Mouse (Mus musculus) fibroblast of lung, adult 2 months (primary cell): ENCODE measurements around the gene Tmc4.
"Not testable (repeated sequence)": the region's sequence is repeated elsewhere in the genome, so short reads cannot be mapped to it uniquely, and the experiment has no call there.

Experiments
- DNase-seq: peaks from one replicate; pipeline ENCODE4 v3.0.0-alpha.2; 2011; ENCODE audit warnings: low read depth

Tmc4 gene

DNA sequence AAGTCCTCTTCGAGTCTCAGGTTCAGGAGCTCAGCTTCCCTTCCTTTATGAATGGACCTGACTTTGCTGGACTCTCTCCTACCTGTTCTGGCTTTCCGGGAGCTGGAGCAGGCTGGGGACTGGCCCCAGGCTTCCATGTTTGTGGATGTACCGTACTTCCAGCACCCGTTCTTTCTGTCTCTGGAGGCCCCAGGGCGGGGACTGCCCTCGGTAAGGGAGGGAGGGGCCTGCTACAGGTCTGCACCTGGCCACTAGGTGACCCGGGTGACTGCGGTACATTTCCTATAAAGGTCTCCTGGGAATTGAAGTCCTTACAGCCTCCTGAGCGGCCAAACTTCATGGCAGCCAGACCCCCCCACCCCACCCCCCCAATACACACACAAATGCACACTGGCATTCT is at the start of gene Tmc4:
Gene Tmc4 (minus strand): TSS at position 212 of the 400 bp plus-strand sequence.
- DNase-seq, result no peak

DNA sequence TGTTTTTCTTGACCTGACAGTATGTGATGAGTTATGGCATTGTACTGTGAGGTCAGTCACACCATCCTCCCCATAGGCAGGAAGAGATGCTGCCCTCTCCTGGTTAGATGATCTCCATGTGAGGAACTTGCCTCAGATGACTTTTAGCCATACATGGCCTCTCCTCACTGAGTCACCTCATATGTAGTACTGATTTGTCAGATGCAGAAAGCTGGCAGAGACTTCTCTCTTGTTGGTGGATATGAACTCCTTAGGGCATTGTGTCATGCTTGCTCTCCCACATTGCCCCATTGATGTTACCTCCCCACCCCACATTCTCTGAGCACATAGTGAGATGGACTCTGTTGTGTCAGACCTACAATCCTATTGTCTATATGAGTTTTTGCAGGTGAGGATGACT is 48.1 kb upstream of the Tmc4 start:
- DNase-seq, result not testable (repeated sequence)

- DNase-seq, result not testable (repeated sequence)
These were observed 42.9 kb upstream of the Tmc4 start, which contains the start of gene Pirb for GRCm38 (mm10) chr7:3720268-3720667. TSS of gene Pirb (minus strand) at chr7:3720391.

DNA sequence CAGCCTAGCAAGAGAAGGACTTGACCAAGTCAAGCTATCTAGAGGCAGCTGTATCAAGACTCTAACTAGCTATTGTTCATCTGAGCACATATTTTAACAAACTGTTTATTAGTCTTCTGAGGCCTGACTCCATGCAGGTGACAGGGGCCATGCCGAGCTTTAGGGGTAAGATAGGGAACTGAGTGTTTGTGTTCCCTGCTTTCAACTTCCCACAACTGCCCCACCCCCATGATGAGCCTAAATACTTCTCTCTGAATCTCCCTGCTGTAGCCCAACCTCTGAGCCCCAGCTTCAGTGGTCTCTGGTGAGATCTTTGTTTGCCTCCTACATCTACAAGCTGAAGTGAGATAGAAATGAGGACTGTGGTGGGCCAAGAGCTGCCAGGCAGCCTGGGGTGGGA is 37.9 kb upstream of the Tmc4 start:
- DNase-seq, result no peak

DNA sequence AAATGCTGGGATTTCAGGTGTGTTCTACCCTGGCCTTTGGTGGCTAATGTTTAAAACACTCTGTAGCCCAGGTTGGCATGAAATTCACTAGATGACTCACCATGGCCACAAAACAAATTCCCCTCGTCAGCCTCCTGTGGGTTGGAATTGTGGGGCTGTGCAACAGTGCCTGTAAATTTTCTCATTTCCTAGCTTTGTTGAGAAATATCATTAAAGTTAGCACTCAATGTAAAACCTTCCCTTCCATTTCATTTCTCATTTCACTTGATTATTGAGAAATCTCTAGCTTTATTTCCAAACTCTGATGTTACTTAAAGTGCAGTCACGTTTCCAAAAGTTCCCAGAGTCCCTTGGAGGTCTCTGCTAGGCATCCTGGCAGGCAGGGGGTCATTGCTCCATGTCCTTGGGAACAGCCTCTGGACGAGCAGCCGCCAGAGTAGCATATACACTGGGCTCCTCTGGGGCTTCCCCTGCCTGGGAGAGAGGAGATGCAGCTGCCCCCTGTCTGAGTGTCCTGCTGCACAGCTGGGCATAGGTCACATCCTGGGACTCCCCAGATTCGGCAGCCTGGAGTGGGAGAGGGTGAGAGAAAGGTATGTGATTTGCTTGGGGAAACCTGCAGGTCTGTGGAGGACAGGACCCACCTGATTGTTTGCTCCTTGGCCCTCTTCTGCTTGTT is 35.0 kb upstream of the Tmc4 start:
- peak; percentile 59 for DNase-seq

DNA sequence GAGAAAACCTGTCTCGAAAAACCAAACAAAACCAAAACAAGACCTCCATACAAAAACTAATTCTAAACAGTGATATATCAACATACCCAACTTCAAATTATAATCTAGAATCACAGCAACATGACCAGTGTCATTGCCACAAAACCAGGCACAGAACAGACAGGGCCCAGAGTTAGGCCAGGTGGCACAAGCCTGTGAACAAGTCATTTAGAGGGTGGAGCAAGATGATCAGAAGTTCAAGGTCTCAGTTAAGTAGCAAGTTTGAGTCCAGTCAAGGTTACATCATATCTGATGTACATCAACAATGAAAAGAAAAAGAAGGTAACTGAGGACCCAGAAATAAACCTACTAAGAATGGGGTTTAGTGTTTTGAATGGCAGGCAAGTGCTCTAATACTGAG is 31.6 kb upstream of the Tmc4 start:
- no peak for DNase-seq

GRCm38 (mm10) chr7:3708447-3708980 is 31.2 kb upstream of the Tmc4 start:
- DNase-seq, result not testable (repeated sequence)

DNA sequence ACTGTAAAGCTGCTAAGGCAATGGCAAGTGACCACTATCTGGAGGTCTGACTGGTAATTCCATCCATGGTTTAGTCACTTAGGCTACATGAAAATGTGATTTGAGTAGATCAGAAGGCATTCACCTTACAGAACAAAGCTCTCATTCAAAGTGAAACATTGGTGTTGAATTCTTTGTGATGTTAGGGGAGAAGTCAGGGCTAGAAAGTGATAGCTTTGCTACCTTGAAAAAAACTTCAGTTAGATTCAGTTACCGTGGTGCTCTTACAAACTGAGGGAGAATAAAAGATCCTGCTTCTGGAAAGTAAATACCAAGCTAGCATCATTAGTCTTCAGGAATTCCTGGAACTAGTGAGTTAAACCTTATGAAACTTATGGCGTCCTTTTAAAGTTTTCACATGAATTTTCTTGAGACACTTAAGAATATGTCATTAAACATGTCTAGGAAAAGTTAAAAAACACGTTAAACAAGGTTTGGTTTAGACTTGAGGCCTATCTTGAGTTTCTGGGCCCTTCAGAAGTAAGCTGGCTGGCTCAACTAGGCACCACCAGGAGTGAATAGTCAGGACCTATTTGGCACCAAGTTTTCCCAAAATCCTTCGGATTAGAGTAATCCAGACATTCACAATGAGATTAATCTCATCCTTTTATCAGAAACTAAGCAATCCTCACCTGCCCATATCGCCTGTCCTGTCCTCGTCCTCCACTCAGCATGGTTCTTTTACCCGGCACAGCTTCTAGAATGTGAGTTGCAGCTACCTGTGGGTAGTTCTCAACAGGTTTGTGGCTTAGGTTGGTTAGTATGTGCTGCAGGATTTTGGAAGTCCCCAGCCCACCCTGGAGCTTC is 30.4 kb upstream of the Tmc4 start:
- DNase-seq, result no peak

- DNase-seq, result no peak
These were observed 29.7 kb upstream of the Tmc4 start for GRCm38 (mm10) chr7:3707027-3707426.

- DNase-seq, result no peak
These were observed 29.1 kb upstream of the Tmc4 start for GRCm38 (mm10) chr7:3706343-3706934.

DNA sequence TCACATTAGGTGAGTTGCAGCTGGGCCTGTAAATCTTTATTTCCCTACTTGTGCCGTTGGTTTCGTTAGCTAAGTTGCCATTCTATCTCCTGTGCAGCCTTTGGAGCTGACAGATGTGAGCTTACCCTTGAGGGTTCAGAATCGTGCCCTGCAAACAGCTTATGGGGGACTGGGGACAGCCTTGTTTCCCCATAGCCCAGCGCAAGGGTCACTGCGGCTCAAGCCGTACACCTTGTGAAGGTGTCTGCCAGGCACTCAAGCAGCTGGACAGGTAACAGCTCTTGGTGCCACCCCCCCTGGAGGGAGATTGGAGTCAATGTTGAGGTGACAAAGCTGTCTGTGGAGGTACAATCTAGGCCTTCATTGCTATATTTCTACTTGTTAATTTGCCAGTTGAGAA is 28.6 kb upstream of the Tmc4 start:
- no peak for DNase-seq

- DNase-seq, result not testable (repeated sequence)
These were observed 28.1 kb upstream of the Tmc4 start for GRCm38 (mm10) chr7:3705461-3705860.

GRCm38 (mm10) chr7:3704475-3704874 is 27.1 kb upstream of the Tmc4 start:
- DNase-seq, result no peak

- peak; percentile 93 for DNase-seq
These were observed 26.6 kb upstream of the Tmc4 start, which contains the start of gene Rps9 for GRCm38 (mm10) chr7:3703879-3704441. TSS of gene Rps9 (plus strand) at chr7:3703993.

DNA sequence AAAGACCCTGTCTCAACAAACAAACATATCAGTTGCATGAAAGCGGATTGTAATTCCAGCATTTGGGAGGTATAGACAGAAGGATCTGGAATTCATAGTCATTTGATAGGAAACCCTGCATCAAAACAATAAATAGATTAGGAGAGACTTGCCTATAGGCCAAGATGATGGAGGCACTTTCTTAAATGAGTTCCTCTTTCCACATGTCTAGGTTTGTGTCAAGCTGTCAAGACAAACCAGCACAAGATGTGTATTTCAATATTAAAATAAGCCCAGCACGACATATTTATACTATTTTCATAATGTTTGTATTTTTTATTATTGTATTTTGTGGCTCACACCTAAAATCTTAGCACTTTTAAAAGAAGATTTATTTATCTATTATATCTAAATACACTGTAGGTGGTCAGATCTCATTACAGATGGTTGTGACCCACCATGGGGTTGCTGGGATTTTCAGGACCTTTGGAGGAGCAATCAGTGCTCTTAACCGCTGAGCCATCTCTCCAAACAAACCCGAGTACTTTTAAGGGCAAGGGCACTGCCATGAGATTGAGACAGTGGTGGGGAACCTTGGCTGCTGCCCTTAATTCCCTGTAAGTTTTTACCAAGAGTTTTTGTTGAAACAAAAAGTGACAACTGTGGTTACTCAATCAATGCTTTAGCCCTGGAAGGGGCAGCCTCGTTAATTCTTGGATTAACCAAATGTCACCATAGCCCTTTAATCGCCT is 26.0 kb upstream of the Tmc4 start:
- no peak for DNase-seq

GRCm38 (mm10) chr7:3698471-3698870 is 21.1 kb upstream of the Tmc4 start:
- DNase-seq, result no peak

- DNase-seq, result not testable (repeated sequence)
These were observed 17.6 kb upstream of the Tmc4 start for GRCm38 (mm10) chr7:3694949-3695305.

GRCm38 (mm10) chr7:3694076-3694948 is 17.0 kb upstream of the Tmc4 start:
- peak; percentile 73 for DNase-seq

DNA sequence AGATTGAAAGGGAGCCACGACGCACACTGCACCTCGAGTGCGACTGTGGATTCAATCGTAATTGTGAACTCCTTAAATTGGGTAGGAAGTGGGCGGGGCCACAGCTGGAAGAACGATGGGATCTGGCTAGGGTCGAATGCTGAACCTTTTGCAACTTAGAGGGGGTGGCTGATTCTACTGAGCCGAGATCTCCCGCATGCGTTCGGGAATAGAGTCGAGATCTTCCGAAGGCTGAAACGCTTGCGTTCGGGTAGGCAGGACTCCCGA is 16.4 kb upstream of the Tmc4 start:
- DNase-seq, result no peak

DNA sequence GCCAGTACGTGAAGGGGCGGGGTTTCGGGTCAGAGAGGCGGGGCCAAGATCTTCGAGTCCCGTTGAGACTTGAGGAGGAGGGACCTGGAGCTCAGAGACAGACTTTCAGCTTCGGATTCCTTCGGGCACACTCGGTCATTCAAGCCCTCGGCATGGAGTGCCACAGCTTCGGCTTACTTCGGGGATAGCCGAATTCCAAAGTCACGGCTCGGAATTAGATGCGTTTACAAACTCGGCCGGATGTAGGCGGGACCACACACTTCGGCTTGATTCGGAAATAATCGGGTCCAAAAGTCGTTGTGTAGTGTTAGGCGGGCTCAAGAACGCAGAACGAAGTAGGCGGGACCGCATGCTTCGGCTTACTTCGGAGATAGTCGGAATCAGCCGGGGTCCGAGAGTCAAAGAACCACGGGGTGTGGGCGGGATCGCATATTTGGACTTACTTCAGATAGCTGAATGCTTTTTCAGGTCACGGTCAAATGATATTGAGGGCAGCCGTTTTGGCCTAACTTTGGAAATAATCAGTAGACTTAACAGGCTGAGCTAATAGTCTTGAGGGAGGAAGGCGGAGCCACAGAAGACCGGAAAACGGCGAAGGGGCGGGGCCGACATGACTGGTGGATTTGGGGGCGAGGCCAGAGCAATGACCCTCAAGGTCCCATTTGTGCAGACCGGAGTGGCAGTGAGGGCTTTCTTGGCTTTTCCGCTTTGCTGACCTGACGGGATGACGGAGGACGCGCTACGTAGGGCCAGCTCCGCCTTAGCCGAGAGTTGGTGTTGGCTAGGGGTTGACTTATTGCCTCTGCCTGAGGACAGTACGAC is 15.8 kb upstream of the Tmc4 start, which contains the start of gene Mboat7:
Gene Mboat7 (minus strand): TSS at position 537 of the 822 bp plus-strand sequence.
- DNase-seq, result peak; percentile 99
